Mouse (Mus musculus): Measurements from ENCODE around the gene 1110032A03Rik.

DNA sequence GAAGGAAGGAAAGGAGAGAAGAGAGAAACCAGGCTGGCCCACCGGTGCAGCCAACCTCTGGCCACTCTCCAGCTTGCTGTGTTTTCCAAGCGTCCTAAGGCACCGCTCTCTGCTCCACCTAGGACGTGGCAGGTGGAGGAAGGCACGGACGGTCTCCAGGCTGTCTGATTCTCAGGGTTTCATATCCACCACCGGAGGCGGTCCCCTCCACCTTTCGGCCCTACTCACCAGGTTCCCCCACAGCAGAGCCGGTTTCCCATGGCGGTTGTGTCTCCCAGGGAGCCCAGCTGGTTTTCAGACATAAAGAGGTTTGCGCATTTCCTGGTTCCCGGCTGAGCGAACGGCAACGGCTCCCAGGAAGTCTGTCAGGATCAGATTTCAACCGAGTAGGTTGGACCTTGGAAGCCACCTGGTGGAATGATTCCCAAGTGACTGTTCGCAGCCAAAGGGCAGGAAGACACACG is 29.1 kb downstream of the 1110032A03Rik start, which contains the start of gene 2310030G06Rik:
- TF ChIP-seq CTCF (IDR thresholded peaks at IDR 0.05; ENCODE audit: low read depth) (peak; percentile 67), EP300 (optimal IDR thresholded peaks at IDR 0.05) (no peak)
